Mouse (Mus musculus): ENCODE data around the gene Tra2a. TPM values are rescaled to one million over a fixed set of nuclear protein-coding genes. Genes with fewer than 3 reads are reported as not detected.
A peak's percentile ranks its signal among the peaks of the same experiment; 100 is the strongest.
"Not testable (repeated sequence)": the region's sequence is repeated elsewhere in the genome, so short reads cannot be mapped to it uniquely, and the experiment has no call there.

The Tra2a gene
- polyA plus RNA-seq, 1 experiment from 2014 or later, result 37.1 TPM

DNA sequence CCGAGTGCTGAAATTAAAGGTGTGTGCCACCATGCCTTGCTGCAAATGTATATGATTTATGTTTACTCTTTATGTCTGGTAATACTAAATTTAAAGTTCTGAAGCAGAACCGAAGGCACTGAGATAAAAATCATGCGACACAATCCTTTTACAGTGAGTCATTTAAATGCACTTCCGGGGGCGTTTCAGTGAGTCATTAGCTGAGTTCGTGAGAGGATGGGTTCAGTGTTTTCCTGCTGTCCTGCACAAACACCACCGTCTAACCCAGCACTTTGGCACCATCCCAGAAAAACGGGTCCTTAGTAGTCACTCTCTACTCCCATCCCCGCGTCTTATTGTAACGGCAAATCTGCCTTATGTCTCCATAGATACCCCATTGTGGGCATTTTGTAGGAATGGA lies 6.1 kb upstream of the Tra2a start:
- DNase-seq (ENCODE audit: low spot score), result no peak
- Histone ChIP-seq H3K9ac (ENCODE audit: low read depth, low read length) (no peak overlapping the region), H3K27me3 (replicated peaks; ENCODE audit: control insufficient read depth, insufficient read depth, low read length) (no peaks in the 10 kb centered on the region), H3K27ac (ENCODE audit: low read depth, low read length) (no peak overlapping the region), H3K9me3 (ENCODE audit: control insufficient read depth, low read length) (no peaks in the 10 kb centered on the region), H3K4me1 (replicated peaks; ENCODE audit: control insufficient read depth, insufficient read depth, low read length) (no peaks in the 10 kb centered on the region), H3K36me3 (ENCODE audit: control insufficient read depth, insufficient read depth, low read length) (no peaks in the 10 kb centered on the region), H3K4me2 (no peak overlapping the region), H3K4me3 (ENCODE audit: low read depth, low read length) (no peak overlapping the region)
- 62% methylated on average over 11 of the region's 11 CpGs for WGBS
- no peak for ATAC-seq (replicated peaks; ENCODE audit: low FRiP score)

GRCm38 (mm10) chr6:49269200-49269599 lies 5.4 kb upstream of the Tra2a start:
- no peaks in the 10 kb centered on the region for H3K36me3 ChIP-seq (ENCODE audit: control insufficient read depth, insufficient read depth, low read length)
- H3K4me1 ChIP-seq (replicated peaks; ENCODE audit: control insufficient read depth, insufficient read depth, low read length), result no peaks in the 10 kb centered on the region
- no peak overlapping the region for H3K9ac ChIP-seq (ENCODE audit: low read depth, low read length)
- ATAC-seq (replicated peaks; ENCODE audit: low FRiP score) (no peak; the same call in 1 of the 2 replicates), DNase-seq (ENCODE audit: low spot score) (peak; percentile 59)
- no peaks in the 10 kb centered on the region for H3K27me3 ChIP-seq (replicated peaks; ENCODE audit: control insufficient read depth, insufficient read depth, low read length)
- no peak overlapping the region for H3K4me3 ChIP-seq (ENCODE audit: low read depth, low read length)
- no peaks in the 10 kb centered on the region for H3K9me3 ChIP-seq (ENCODE audit: control insufficient read depth, low read length)
- H3K4me2 ChIP-seq, result no peak overlapping the region
- WGBS, result 16% methylated on average over 5 of the region's 5 CpGs
- H3K27ac ChIP-seq (ENCODE audit: low read depth, low read length), result no peak overlapping the region

DNA sequence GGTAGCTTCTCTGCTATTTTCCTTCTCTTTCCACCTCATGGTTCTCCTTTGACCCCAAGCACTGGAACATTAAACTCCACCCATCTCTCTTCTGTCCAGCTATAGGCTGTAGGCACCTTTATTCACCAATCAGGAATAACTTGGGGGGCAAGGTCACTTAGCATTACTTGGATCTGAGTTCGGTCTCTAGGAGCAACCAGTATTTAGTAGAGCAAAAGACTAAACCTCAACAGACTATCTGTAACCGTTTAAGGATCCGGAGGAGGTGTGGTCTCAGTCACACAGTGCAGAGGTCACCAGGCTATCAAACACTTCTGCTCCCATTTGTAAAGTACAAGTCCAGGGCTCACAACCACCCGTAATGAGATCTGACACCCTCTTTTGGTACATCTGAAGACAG lies 3.9 kb upstream of the Tra2a start:
- no peaks in the 10 kb centered on the region for H3K27me3 ChIP-seq (replicated peaks; ENCODE audit: control insufficient read depth, insufficient read depth, low read length)
- no peaks in the 10 kb centered on the region for H3K36me3 ChIP-seq (ENCODE audit: control insufficient read depth, insufficient read depth, low read length)
- 58% methylated on average over 4 of the region's 4 CpGs for WGBS
- DNase-seq (ENCODE audit: low spot score), result no peak
- H3K4me1 ChIP-seq (replicated peaks; ENCODE audit: control insufficient read depth, insufficient read depth, low read length), result no peaks in the 10 kb centered on the region
- ATAC-seq (replicated peaks; ENCODE audit: low FRiP score), result no peak
- H3K4me3 ChIP-seq (ENCODE audit: low read depth, low read length), result no peak overlapping the region
- H3K9me3 ChIP-seq (ENCODE audit: control insufficient read depth, low read length), result no peaks in the 10 kb centered on the region
- H3K4me2 ChIP-seq, result no peak overlapping the region
- H3K9ac ChIP-seq (ENCODE audit: low read depth, low read length), result no peak overlapping the region
- no peak overlapping the region for H3K27ac ChIP-seq (ENCODE audit: low read depth, low read length)

GRCm38 (mm10) chr6:49265207-49265606 lies 1.4 kb upstream of the Tra2a start:
- WGBS, result 96% methylated on average over 1 of the region's 1 CpGs
- ATAC-seq (replicated peaks; ENCODE audit: low FRiP score); H3K27me3 ChIP-seq (replicated peaks; ENCODE audit: control insufficient read depth, insufficient read depth, low read length); H3K9me3 ChIP-seq (ENCODE audit: control insufficient read depth, low read length); DNase-seq (ENCODE audit: low spot score); H3K4me2 ChIP-seq; H3K9ac ChIP-seq (ENCODE audit: low read depth, low read length); H3K4me3 ChIP-seq (ENCODE audit: low read depth, low read length); H3K36me3 ChIP-seq (ENCODE audit: control insufficient read depth, insufficient read depth, low read length); H3K27ac ChIP-seq (ENCODE audit: low read depth, low read length): not testable (repeated sequence)
- peaks cover 16% of the 10 kb centered on the region for H3K4me1 ChIP-seq (replicated peaks; ENCODE audit: control insufficient read depth, insufficient read depth, low read length)

- DNase-seq (ENCODE audit: low spot score); H3K36me3 ChIP-seq (ENCODE audit: control insufficient read depth, insufficient read depth, low read length); H3K27ac ChIP-seq (ENCODE audit: low read depth, low read length); H3K9me3 ChIP-seq (ENCODE audit: control insufficient read depth, low read length); H3K4me3 ChIP-seq (ENCODE audit: low read depth, low read length); H3K27me3 ChIP-seq (replicated peaks; ENCODE audit: control insufficient read depth, insufficient read depth, low read length); ATAC-seq (replicated peaks; ENCODE audit: low FRiP score): not testable (repeated sequence)
- Histone ChIP-seq H3K4me1 (replicated peaks; ENCODE audit: control insufficient read depth, insufficient read depth, low read length) (peaks cover 22% of the 10 kb centered on the region), H3K9ac (ENCODE audit: low read depth, low read length) (peak overlapping the region; percentile 95; the same call in 1 of the 2 replicates), H3K4me2 (peak overlapping the region; percentile 74)
- WGBS, result 79% methylated on average over 7 of the region's 7 CpGs
Measured at GRCm38 (mm10) chr6:49264446-49264845, 613 bp upstream of the Tra2a start.

GRCm38 (mm10) chr6:49263081-49263846 lies 569 bp downstream of the Tra2a start:
- Histone ChIP-seq H3K27me3 (replicated peaks; ENCODE audit: control insufficient read depth, insufficient read depth, low read length) (no peaks in the 10 kb centered on the region), H3K4me3 (ENCODE audit: low read depth, low read length) (peak overlapping the region; percentile 91), H3K36me3 (ENCODE audit: control insufficient read depth, insufficient read depth, low read length) (no peaks in the 10 kb centered on the region), H3K27ac (ENCODE audit: low read depth, low read length) (peak overlapping the region; percentile 94), H3K9ac (ENCODE audit: low read depth, low read length) (peak overlapping the region; percentile 95), H3K4me1 (replicated peaks; ENCODE audit: control insufficient read depth, insufficient read depth, low read length) (peaks cover 22% of the 10 kb centered on the region), H3K4me2 (peak overlapping the region; percentile 74), H3K9me3 (ENCODE audit: control insufficient read depth, low read length) (no peaks in the 10 kb centered on the region)
- DNase-seq (ENCODE audit: low spot score), result peak; percentile 74
- WGBS, result under 1% methylated on average over 71 of the region's 71 CpGs
- ATAC-seq (replicated peaks; ENCODE audit: low FRiP score), result peak; percentile 63

GRCm38 (mm10) chr6:49262421-49262820 lies 1.4 kb downstream of the Tra2a start:
- under 1% methylated on average over 9 of the region's 9 CpGs for WGBS
- ATAC-seq (replicated peaks; ENCODE audit: low FRiP score) (no peak), DNase-seq (ENCODE audit: low spot score) (no peak)
- H3K36me3 ChIP-seq (ENCODE audit: control insufficient read depth, insufficient read depth, low read length), result peaks cover 2% of the 10 kb centered on the region; the same call in 1 of the 2 replicates
- H3K4me2 ChIP-seq, result peak overlapping the region; percentile 74
- H3K9me3 ChIP-seq (ENCODE audit: control insufficient read depth, low read length), result no peaks in the 10 kb centered on the region
- H3K27ac ChIP-seq (ENCODE audit: low read depth, low read length), result no peak overlapping the region
- H3K4me3 ChIP-seq (ENCODE audit: low read depth, low read length), result peak overlapping the region; percentile 91
- H3K4me1 ChIP-seq (replicated peaks; ENCODE audit: control insufficient read depth, insufficient read depth, low read length), result peaks cover 22% of the 10 kb centered on the region
- peak overlapping the region; percentile 95 for H3K9ac ChIP-seq (ENCODE audit: low read depth, low read length)
- no peaks in the 10 kb centered on the region for H3K27me3 ChIP-seq (replicated peaks; ENCODE audit: control insufficient read depth, insufficient read depth, low read length)

- 0 out of 2 replicates have a peak overlapping the region, but pooled peaks have one; percentile 3 for H3K4me3 ChIP-seq (ENCODE audit: low read depth, low read length)
- no peak for ATAC-seq (replicated peaks; ENCODE audit: low FRiP score)
Measured at GRCm38 (mm10) chr6:49259711-49260110, 4.1 kb downstream of the Tra2a start.

GRCm38 (mm10) chr6:49257880-49258279 lies 6.0 kb downstream of the Tra2a start:
- Histone ChIP-seq H3K9ac (ENCODE audit: low read depth, low read length) (no peak overlapping the region), H3K9me3 (ENCODE audit: control insufficient read depth, low read length) (no peaks in the 10 kb centered on the region), H3K4me2 (no peak overlapping the region), H3K27ac (ENCODE audit: low read depth, low read length) (no peak overlapping the region), H3K27me3 (replicated peaks; ENCODE audit: control insufficient read depth, insufficient read depth, low read length) (no peaks in the 10 kb centered on the region), H3K4me1 (replicated peaks; ENCODE audit: control insufficient read depth, insufficient read depth, low read length) (peaks cover 22% of the 10 kb centered on the region), H3K4me3 (ENCODE audit: low read depth, low read length) (no peak overlapping the region), H3K36me3 (ENCODE audit: control insufficient read depth, insufficient read depth, low read length) (peaks cover 2% of the 10 kb centered on the region; the same call in 1 of the 2 replicates)
- WGBS, result 89% methylated on average over 2 of the region's 2 CpGs
- DNase-seq (ENCODE audit: low spot score) (no peak), ATAC-seq (replicated peaks; ENCODE audit: low FRiP score) (no peak)

More at GRCm38 (mm10) chr6:49259711-49260110, 4.1 kb downstream of the Tra2a start:
- DNase-seq (ENCODE audit: low spot score), result no peak
- no peak overlapping the region for H3K9ac ChIP-seq (ENCODE audit: low read depth, low read length)
- H3K27ac ChIP-seq (ENCODE audit: low read depth, low read length), result no peak overlapping the region
- no peaks in the 10 kb centered on the region for H3K27me3 ChIP-seq (replicated peaks; ENCODE audit: control insufficient read depth, insufficient read depth, low read length)
- peaks cover 2% of the 10 kb centered on the region; the same call in 1 of the 2 replicates for H3K36me3 ChIP-seq (ENCODE audit: control insufficient read depth, insufficient read depth, low read length)
- H3K4me1 ChIP-seq (replicated peaks; ENCODE audit: control insufficient read depth, insufficient read depth, low read length), result peaks cover 22% of the 10 kb centered on the region
- 61% methylated on average over 5 of the region's 5 CpGs for WGBS
- peak overlapping the region; percentile 20 for H3K4me2 ChIP-seq
- no peaks in the 10 kb centered on the region for H3K9me3 ChIP-seq (ENCODE audit: control insufficient read depth, low read length)

Data from liver, embryonic 11.5 days (tissue).